In the genomic region with DNA sequence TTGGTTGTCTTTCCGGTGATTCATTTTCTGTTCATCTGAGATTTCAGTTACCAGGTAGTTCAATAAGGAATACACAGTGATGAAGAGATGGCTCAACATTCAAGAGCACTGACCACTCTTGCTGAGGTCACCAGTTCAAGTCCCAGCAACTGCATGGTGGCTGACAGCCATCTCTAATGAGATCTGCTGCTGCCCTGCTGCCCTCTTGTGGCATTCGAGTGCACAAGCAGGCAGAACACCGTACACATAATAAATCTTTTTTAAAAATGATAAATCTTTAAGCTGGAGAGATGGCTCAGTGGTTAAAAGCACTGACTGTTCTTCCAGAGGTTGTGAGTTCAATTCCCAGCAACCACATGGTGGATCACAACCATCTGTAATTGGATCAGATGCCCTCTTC, we compare ENCODE assay signal across 9 mouse cellular contexts. TPM values are rescaled to one million over a fixed set of nuclear protein-coding genes. Genes with fewer than 3 reads are reported as not detected.
A peak's percentile ranks its signal among the peaks of the same experiment; 100 is the strongest.
DNase-seq lines count a peak whose midpoint lies in the region; ATAC-seq and TF ChIP-seq lines count a peak whose summit lies in the region.
"Had no signal": no experiment of that assay in that cellular context is flagged by ENCODE, and none has a peak within 500 bp of the region (broad histone marks: within the 10 kb centered on the region; RNA-seq: fewer than 3 reads in every experiment).

No protein-coding gene starts in this region.

- H3K9ac ChIP-seq in intestine, postnatal 0 days (ENCODE audit: low read depth, low read length) = no peak overlapping the region
- no peak overlapping the region for H3K9ac ChIP-seq in intestine, embryonic 16.5 days (ENCODE audit: low read depth, low read length)
- H3K9ac ChIP-seq in forebrain, embryonic 12.5 days = no peak overlapping the region
- H3K9ac ChIP-seq: limb, embryonic 12.5 days had no signal

- TF ChIP-seq CTCF in intestine, postnatal 0 days (IDR thresholded peaks at IDR 0.05; ENCODE audit: low read depth) = peak; percentile 74
- peak; percentile 61 for TF ChIP-seq CTCF in G1E (IDR thresholded peaks at IDR 0.05; ENCODE audit: low read depth, low read length)

- H3K4me2 ChIP-seq in intestine, postnatal 0 days (replicated peaks; ENCODE audit: low read depth) = no peak overlapping the region
- H3K4me2 ChIP-seq in intestine, embryonic 16.5 days (ENCODE audit: low read depth, low read length) = no peak overlapping the region
- H3K4me2 ChIP-seq in forebrain, embryonic 12.5 days = no peak overlapping the region
- H3K4me2 ChIP-seq: limb, embryonic 12.5 days had no signal

- no peaks in the 10 kb centered on the region for H3K36me3 ChIP-seq in intestine, postnatal 0 days (ENCODE audit: control insufficient read depth, insufficient read depth)
- H3K36me3 ChIP-seq in intestine, embryonic 16.5 days (ENCODE audit: control insufficient read depth, insufficient read depth, low read length) = no peaks in the 10 kb centered on the region
- H3K36me3 ChIP-seq in G1E (replicated peaks) = peaks cover 4% of the 10 kb centered on the region
- no peaks in the 10 kb centered on the region for H3K36me3 ChIP-seq in forebrain, embryonic 12.5 days (replicated peaks)
- H3K36me3 ChIP-seq: limb, embryonic 12.5 days had no signal

- no peak for DNase-seq in G1E (ENCODE audit: low spot score)
- peak; percentile 28 to 35 for DNase-seq in lung, postnatal 4 days
- DNase-seq in ovary, postnatal 14 days (ENCODE audit: low spot score) = no peak

- H3K4me1 ChIP-seq in intestine, postnatal 0 days (replicated peaks; ENCODE audit: control insufficient read depth, insufficient read depth, low read length) = no peaks in the 10 kb centered on the region
- H3K4me1 ChIP-seq in intestine, embryonic 16.5 days (ENCODE audit: control insufficient read depth, insufficient read depth, low read length) = no peaks in the 10 kb centered on the region
- no peaks in the 10 kb centered on the region for H3K4me1 ChIP-seq in G1E (ENCODE audit: insufficient read depth, low read depth, low read length)
- H3K4me1 ChIP-seq in forebrain, embryonic 12.5 days = peaks cover 7% of the 10 kb centered on the region; the same call in 1 of the 2 replicates

- no peaks in the 10 kb centered on the region for H3K27me3 ChIP-seq in intestine, postnatal 0 days (replicated peaks; ENCODE audit: control insufficient read depth, insufficient read depth, low read length)
- no peaks in the 10 kb centered on the region for H3K27me3 ChIP-seq in intestine, embryonic 16.5 days (replicated peaks; ENCODE audit: control insufficient read depth, insufficient read depth, low read length)
- peaks cover 18% of the 10 kb centered on the region for H3K27me3 ChIP-seq in G1E (ENCODE audit: insufficient read depth, low read length)
- no peaks in the 10 kb centered on the region for H3K27me3 ChIP-seq in forebrain, embryonic 12.5 days
- H3K27me3 ChIP-seq: limb, embryonic 12.5 days had no signal

- 54% methylated on average over 3 of the region's 3 CpGs for WGBS in intestine, postnatal 0 days
- WGBS in intestine, embryonic 16.5 days = 60% methylated on average over 3 of the region's 3 CpGs
- WGBS in forebrain, embryonic 12.5 days = 66% methylated on average over 3 of the region's 3 CpGs

- no peak for ATAC-seq in intestine, postnatal 0 days
- ATAC-seq in intestine, embryonic 16.5 days = no peak
- no peak for ATAC-seq in G1E (ENCODE audit: extremely low read depth, insufficient number of reproducible peaks, low FRiP score, poor library complexity, severe bottlenecking)
- ATAC-seq in erythroblast, adult 5-6 weeks (replicated peaks; ENCODE audit: low FRiP score, poor library complexity, severe bottlenecking) = peak; percentile 77
- ATAC-seq in forebrain, embryonic 12.5 days (ENCODE audit: low FRiP score) = no peak
- no peak for ATAC-seq in frontal cortex, adult (ENCODE audit: low TSS enrichment)

- H3K9me3 ChIP-seq in intestine, postnatal 0 days (ENCODE audit: control insufficient read depth) = no peaks in the 10 kb centered on the region
- H3K9me3 ChIP-seq in intestine, embryonic 16.5 days (ENCODE audit: control insufficient read depth, low read length) = no peaks in the 10 kb centered on the region
- no peaks in the 10 kb centered on the region for H3K9me3 ChIP-seq in G1E (replicated peaks)
- H3K9me3 ChIP-seq in forebrain, embryonic 12.5 days = no peaks in the 10 kb centered on the region
- H3K9me3 ChIP-seq: limb, embryonic 12.5 days had no signal

- H3K27ac ChIP-seq in intestine, postnatal 0 days (ENCODE audit: low read depth, low read length) = no peak overlapping the region
- no peak overlapping the region for H3K27ac ChIP-seq in intestine, embryonic 16.5 days (ENCODE audit: low read length)
- H3K27ac ChIP-seq in forebrain, embryonic 12.5 days = no peak overlapping the region
- H3K27ac ChIP-seq: limb, embryonic 12.5 days had no signal

- no peak overlapping the region for H3K4me3 ChIP-seq in intestine, postnatal 0 days (ENCODE audit: low read depth, low read length)
- H3K4me3 ChIP-seq in intestine, embryonic 16.5 days (ENCODE audit: low read length) = no peak overlapping the region
- no peak overlapping the region for H3K4me3 ChIP-seq in G1E (ENCODE audit: low read depth, low read length)
- no peak overlapping the region for H3K4me3 ChIP-seq in forebrain, embryonic 12.5 days (replicated peaks)
- H3K4me3 ChIP-seq: limb, embryonic 12.5 days had no signal

RNA-seq across cellular contexts. Expression of a gene that starts 6.6 kb away (rescaled TPM):
- 25.5 and 26.7 TPM in 2 replicates for polyA plus RNA-seq in intestine, postnatal 0 days (2015; fragmentation: Nextera tagmentation; extraction: Ambion mirVana)
- polyA plus RNA-seq in intestine, embryonic 16.5 days (2015; fragmentation: Nextera tagmentation; extraction: Ambion mirVana) = 38.2 and 40.2 TPM in 2 replicates
- total RNA-seq in G1E (2014; fragmentation: Nextera tagmentation) (36.4 and 42.6 TPM in 2 replicates), G1E (2017) (21.7 and 29.2 TPM in 2 replicates)
- 2.5 and 5.3 TPM in 2 replicates for polyA plus RNA-seq in G1E (2012)
- total RNA-seq in erythroblast, adult 5-6 weeks (2015; ENCODE audit: low replicate concordance) = 6.9 and 16.3 TPM in 2 replicates
- total RNA-seq in erythroblast, adult 5-6 weeks (2017; ENCODE audit: low replicate concordance) = 20.6 and 22.9 TPM in 2 replicates
- polyA plus RNA-seq in forebrain, embryonic 12.5 days (2016; fragmentation: Nextera tagmentation; extraction: Ambion mirVana) = 67.6 and 70.1 TPM in 2 replicates

RNA-seq across cellular contexts. Expression of a gene that starts 23.9 kb away (rescaled TPM):
- 0.05 TPM in 1 of 2 replicates, not detected in the other for polyA plus RNA-seq in intestine, postnatal 0 days (2015; fragmentation: Nextera tagmentation; extraction: Ambion mirVana)
- 0.13 TPM in 1 of 2 replicates, not detected in the other for polyA plus RNA-seq in intestine, embryonic 16.5 days (2015; fragmentation: Nextera tagmentation; extraction: Ambion mirVana)
- total RNA-seq in G1E (2014; fragmentation: Nextera tagmentation) = not detected in 2 replicates
- total RNA-seq in G1E (2017) = 0.58 and 1.3 TPM in 2 replicates
- not detected in 2 replicates for polyA plus RNA-seq in G1E (2012)
- total RNA-seq in erythroblast, adult 5-6 weeks (2015; ENCODE audit: low replicate concordance) = not detected in 2 replicates
- 0.68 TPM in 1 of 2 replicates, not detected in the other for total RNA-seq in erythroblast, adult 5-6 weeks (2017; ENCODE audit: low replicate concordance)
- 0.85 and 0.88 TPM in 2 replicates for polyA plus RNA-seq in forebrain, embryonic 12.5 days (2016; fragmentation: Nextera tagmentation; extraction: Ambion mirVana)
- polyA plus RNA-seq: limb, embryonic 12.5 days had no signal

RNA-seq across cellular contexts. Expression of a gene that starts 26.0 kb away (rescaled TPM):
- 10.1 and 11.8 TPM in 2 replicates for polyA plus RNA-seq in intestine, postnatal 0 days (2015; fragmentation: Nextera tagmentation; extraction: Ambion mirVana)
- 18.7 and 21.5 TPM in 2 replicates for polyA plus RNA-seq in intestine, embryonic 16.5 days (2015; fragmentation: Nextera tagmentation; extraction: Ambion mirVana)
- total RNA-seq in G1E (2014; fragmentation: Nextera tagmentation) (32.5 and 34.1 TPM in 2 replicates), G1E (2017) (54.2 and 57.1 TPM in 2 replicates)
- polyA plus RNA-seq in G1E (2012) = 6.7 and 11.1 TPM in 2 replicates
- total RNA-seq in erythroblast, adult 5-6 weeks (2015; ENCODE audit: low replicate concordance) = 12.1 and 15.3 TPM in 2 replicates
- 11.7 and 15.1 TPM in 2 replicates for total RNA-seq in erythroblast, adult 5-6 weeks (2017; ENCODE audit: low replicate concordance)
- polyA plus RNA-seq in forebrain, embryonic 12.5 days (2016; fragmentation: Nextera tagmentation; extraction: Ambion mirVana) = 30.2 and 34.6 TPM in 2 replicates

RNA-seq across cellular contexts. Expression of a gene that starts 26.0 kb away (rescaled TPM):
- 3.5 and 3.6 TPM in 2 replicates for polyA plus RNA-seq in intestine, postnatal 0 days (2015; fragmentation: Nextera tagmentation; extraction: Ambion mirVana)
- 4.8 and 5.0 TPM in 2 replicates for polyA plus RNA-seq in intestine, embryonic 16.5 days (2015; fragmentation: Nextera tagmentation; extraction: Ambion mirVana)
- total RNA-seq in G1E (2014; fragmentation: Nextera tagmentation) = 58.6 and 68.8 TPM in 2 replicates
- 50.5 and 56.5 TPM in 2 replicates for total RNA-seq in G1E (2017)
- polyA plus RNA-seq in G1E (2012) = 1.9 and 2.7 TPM in 2 replicates
- 11.9 and 13.8 TPM in 2 replicates for total RNA-seq in erythroblast, adult 5-6 weeks (2015; ENCODE audit: low replicate concordance)
- total RNA-seq in erythroblast, adult 5-6 weeks (2017; ENCODE audit: low replicate concordance) = 19.2 and 25.5 TPM in 2 replicates
- 15.5 and 15.7 TPM in 2 replicates for polyA plus RNA-seq in forebrain, embryonic 12.5 days (2016; fragmentation: Nextera tagmentation; extraction: Ambion mirVana)

RNA-seq across cellular contexts. Expression of a gene that starts 27.4 kb away (rescaled TPM):
- polyA plus RNA-seq in intestine, postnatal 0 days (2015; fragmentation: Nextera tagmentation; extraction: Ambion mirVana) = 61.6 and 65.1 TPM in 2 replicates
- polyA plus RNA-seq in intestine, embryonic 16.5 days (2015; fragmentation: Nextera tagmentation; extraction: Ambion mirVana) = 88.3 and 89.9 TPM in 2 replicates
- total RNA-seq in G1E (2014; fragmentation: Nextera tagmentation) = 20.7 and 21.5 TPM in 2 replicates
- total RNA-seq in G1E (2017) = 73.2 and 82.9 TPM in 2 replicates
- 112 and 124 TPM in 2 replicates for polyA plus RNA-seq in G1E (2012)
- total RNA-seq in erythroblast, adult 5-6 weeks (2015; ENCODE audit: low replicate concordance) = 27.7 and 28.2 TPM in 2 replicates
- 22.3 and 31.5 TPM in 2 replicates for total RNA-seq in erythroblast, adult 5-6 weeks (2017; ENCODE audit: low replicate concordance)
- polyA plus RNA-seq in forebrain, embryonic 12.5 days (2016; fragmentation: Nextera tagmentation; extraction: Ambion mirVana) = 124 and 130 TPM in 2 replicates

Comparison
In these comparisons a context has a peak if more than half of its experiments do, and no peak if none do; other contexts are left out.
1. DNase-seq: peak in lung, postnatal 4 days (2 of 2); none in G1E (single experiment) and ovary, postnatal 14 days (single experiment).